Mouse (Mus musculus) heart, adult 2 months (tissue): Measurements from ENCODE around the gene Capn7. TPM values are rescaled to one million over a fixed set of nuclear protein-coding genes. Genes with fewer than 3 reads are reported as not detected.
A peak's percentile ranks its signal among the peaks of the same experiment; 100 is the strongest.

ENCODE experiments used
- DNase-seq, 2 experiments: peaks; one replicate each; pipeline ENCODE4 v3.0.0; 2021
- H3K27ac ChIP-seq: fragments of 200-600 bp; 2 replicates; pipeline ENCODE4 v1.8.1; 2022
- H3K27me3 ChIP-seq: fragments of 200-500 bp; 2 replicates; pipeline ENCODE4 v1.6.1; 2012; ENCODE audit warnings: mild to moderate bottlenecking, low read length, inconsistent platforms, mixed read lengths; ENCODE audit not compliant: control insufficient read depth, insufficient read depth
- H3K36me3 ChIP-seq: fragments of 200-500 bp; 2 replicates; pipeline ENCODE4 v1.6.1; 2012; ENCODE audit warnings: low read length, inconsistent platforms; ENCODE audit not compliant: control insufficient read depth, insufficient read depth
- H3K4me1 ChIP-seq: fragments of 200-500 bp; 2 replicates; pipeline ENCODE4 v1.6.1; 2011; ENCODE audit warnings: low read length; ENCODE audit not compliant: control insufficient read depth, insufficient read depth
- H3K4me3 ChIP-seq: fragments of 200-600 bp; 2 replicates; pipeline ENCODE4 v1.8.1; 2022
- H3K79me2 ChIP-seq: fragments of 200-500 bp; replicated peaks from 2 replicates; pipeline ENCODE4 v1.6.1; 2012; ENCODE audit warnings: mild to moderate bottlenecking, inconsistent platforms, low read length, moderate library complexity, mixed read lengths; ENCODE audit not compliant: control insufficient read depth, insufficient read depth
- H3K9ac ChIP-seq: fragments of 200-500 bp; 2 replicates; pipeline ENCODE4 v1.6.1; 2012; ENCODE audit warnings: low read depth, mild to moderate bottlenecking, control low read depth, inconsistent platforms, low read length, mixed read lengths
- CTCF ChIP-seq: fragments of 200-600 bp; IDR thresholded peaks from 2 replicates; pipeline ENCODE4 v1.8.1; 2022; ENCODE audit warnings: antibody characterized with exemption, mild to moderate bottlenecking, moderate library complexity
- EP300 ChIP-seq: fragments of 200-500 bp; IDR thresholded peaks from 2 replicates; pipeline ENCODE4 v1.6.1; 2011; ENCODE audit warnings: low read depth, low read length, control low read depth; ENCODE audit not compliant: insufficient read depth
- POLR2A ChIP-seq: fragments of 200-500 bp; IDR thresholded peaks from 2 replicates; pipeline ENCODE4 v1.6.1; 2011; ENCODE audit warnings: mild to moderate bottlenecking, low read depth, low read length, control low read depth; ENCODE audit not compliant: insufficient read depth
- WGBS: fragments of 180-500 bp; shearing (Covaris S2); methylation state at CpG from one replicate; pipeline ENCODE4 v1.1.7; 2018; 5-methylcytosine and 5-hydroxymethylcytosine counted together
- intact Hi-C: fragments of 180-260 bp; cut with DNase I; formaldehyde crosslinking; loops from one replicate; pipeline ENCODE4 v1.15.1; 2025
- polyA plus RNA-seq: library from polyadenylated mRNA; depleted of rRNA; stranded (reverse); fragments of >200 nt; gene quantifications from 2 replicates; pipeline ENCODE4 v1.2.3, GENCODE M21; 2012
- total RNA-seq, 2 experiments: library from RNA; stranded (reverse); gene quantifications; 2 replicates each; pipeline ENCODE4 v1.2.3; 2021

Capn7 gene
- total and polyA plus RNA-seq, 3 experiments = 15.3 to 32.5 (median 29.6) TPM

DNA sequence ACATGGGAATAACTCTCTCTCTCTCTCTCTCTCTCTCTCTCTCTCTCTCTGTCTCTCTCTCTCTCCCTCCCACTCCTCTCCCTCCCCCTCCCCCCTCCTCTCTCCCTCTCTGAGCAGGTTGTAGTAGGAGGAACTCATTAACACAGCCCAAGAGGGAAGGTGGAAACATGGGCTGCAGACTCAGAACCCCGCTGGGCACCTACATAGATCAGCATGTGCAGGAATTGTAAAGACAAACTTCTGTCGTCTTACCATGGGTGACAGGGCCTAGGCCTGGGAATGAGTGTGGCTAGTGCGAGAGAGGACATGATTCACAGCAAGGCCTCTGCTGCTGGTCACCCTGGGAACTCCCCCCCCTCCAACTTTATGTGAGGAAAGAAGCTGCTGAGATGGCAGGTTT is 14.2 kb upstream of the Capn7 start:
- H3K36me3 ChIP-seq = no peaks in the 10 kb centered on the region
- no peak for DNase-seq
- intact Hi-C loops = no loop called here
- no peaks in the 10 kb centered on the region for H3K27me3 ChIP-seq
- TF ChIP-seq CTCF (no peak), EP300 (no peak), POLR2A (no peak)
- no peak overlapping the region for H3K9ac ChIP-seq
- WGBS = 85% methylated on average over 3 of the region's 3 CpGs
- H3K27ac ChIP-seq = no peak overlapping the region
- H3K4me3 ChIP-seq = no peak overlapping the region
- no peaks in the 10 kb centered on the region for H3K79me2 ChIP-seq
- H3K4me1 ChIP-seq = peaks cover 3% of the 10 kb centered on the region; the same call in 1 of the 2 replicates

DNA sequence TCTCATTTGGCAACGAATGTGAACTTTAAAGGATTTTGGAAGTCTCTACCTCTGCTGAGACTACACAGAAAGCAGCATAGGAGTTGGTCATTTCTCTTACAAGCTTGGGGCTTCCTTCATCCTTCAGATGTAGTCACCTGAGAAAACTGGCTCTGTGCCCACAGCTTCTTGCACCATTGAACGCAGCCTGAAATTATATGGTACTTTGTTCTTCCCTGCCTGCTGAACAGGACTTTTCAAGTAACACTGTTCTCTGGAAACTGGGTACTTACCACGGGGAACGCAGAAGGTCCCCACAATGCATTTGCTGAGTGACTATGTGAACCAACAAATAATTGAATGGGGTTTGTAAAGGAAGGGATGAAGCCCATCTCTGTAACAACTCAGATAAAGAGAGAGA is 13.2 kb upstream of the Capn7 start:
- Histone ChIP-seq H3K36me3 (no peaks in the 10 kb centered on the region), H3K79me2 (no peaks in the 10 kb centered on the region), H3K4me1 (peaks cover 3% of the 10 kb centered on the region; the same call in 1 of the 2 replicates), H3K27ac (no peak overlapping the region), H3K9ac (no peak overlapping the region), H3K27me3 (no peaks in the 10 kb centered on the region), H3K4me3 (no peak overlapping the region; the same call in 1 of the 2 replicates)
- DNase-seq = no peak
- TF ChIP-seq POLR2A = no peak
- no peak for TF ChIP-seq EP300
- TF ChIP-seq CTCF = no peak
- WGBS = 76% methylated on average over 4 of the region's 4 CpGs
- intact Hi-C loops = no loop called here

DNA sequence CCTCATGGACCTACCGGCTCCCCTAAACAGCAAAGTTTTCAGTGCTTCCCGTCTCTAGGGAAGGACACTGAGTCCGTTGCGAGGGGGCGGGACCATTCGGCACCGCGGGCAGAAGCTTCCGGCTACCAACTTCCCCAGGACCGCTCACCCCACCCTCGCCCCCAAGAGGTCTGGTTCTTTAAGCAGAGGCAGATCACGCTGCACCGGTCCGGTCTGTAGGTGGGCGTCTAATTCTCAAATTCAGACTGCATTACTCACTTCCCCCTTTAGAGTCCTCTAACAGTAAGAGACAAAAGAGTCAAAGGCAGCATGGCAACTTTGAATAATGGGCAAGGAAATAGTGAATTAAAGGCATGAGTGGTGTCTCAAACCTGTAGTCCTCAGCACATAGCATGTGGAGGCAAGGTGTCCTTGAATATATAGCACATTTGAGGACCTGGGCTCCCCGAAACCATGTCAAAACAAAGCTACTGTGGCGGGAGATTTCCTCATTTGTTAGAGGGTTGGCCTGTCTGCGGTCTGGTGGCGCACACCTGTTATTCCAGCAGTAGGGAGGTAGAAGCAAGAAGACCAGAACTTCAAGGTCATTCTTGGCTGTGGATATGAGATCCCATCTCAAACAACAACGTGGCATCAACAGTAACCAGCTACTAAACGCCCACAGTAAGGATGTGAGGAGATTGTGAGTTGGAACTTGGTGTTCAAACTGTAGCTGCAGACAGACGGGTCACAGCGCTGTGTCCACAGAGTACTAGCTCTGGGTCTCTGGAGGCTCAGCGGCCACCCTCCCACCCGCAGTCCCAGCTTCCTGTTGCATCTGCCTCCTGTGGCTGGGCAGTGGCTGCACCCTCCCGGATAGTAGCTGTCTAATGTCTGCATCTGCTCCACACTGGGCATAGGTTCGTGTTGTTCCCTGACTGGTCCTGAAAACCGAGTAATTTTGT is 12.3 kb upstream of the Capn7 start, which contains the start of gene Dnah1:
Gene Dnah1 (minus strand): TSS at position 48 of the 944 bp plus-strand sequence.
- Histone ChIP-seq H3K9ac (peak within 1 kb of the TSS; percentile 2; the same call in 1 of the 2 replicates), H3K4me3 (peak within 1 kb of the TSS; percentile 16), H3K36me3 (no peaks in the 10 kb centered on the region), H3K4me1 (peaks cover 3% of the 10 kb centered on the region; the same call in 1 of the 2 replicates), H3K27ac (no peak within 1 kb of the TSS), H3K27me3 (no peaks in the 10 kb centered on the region), H3K79me2 (no peaks in the 10 kb centered on the region)
- DNase-seq = peak; percentile 61 to 69
- 25% methylated on average over 28 of the region's 28 CpGs for WGBS
- no peak for TF ChIP-seq POLR2A
- TF ChIP-seq EP300 = no peak
- intact Hi-C loops = no loop called here

DNA sequence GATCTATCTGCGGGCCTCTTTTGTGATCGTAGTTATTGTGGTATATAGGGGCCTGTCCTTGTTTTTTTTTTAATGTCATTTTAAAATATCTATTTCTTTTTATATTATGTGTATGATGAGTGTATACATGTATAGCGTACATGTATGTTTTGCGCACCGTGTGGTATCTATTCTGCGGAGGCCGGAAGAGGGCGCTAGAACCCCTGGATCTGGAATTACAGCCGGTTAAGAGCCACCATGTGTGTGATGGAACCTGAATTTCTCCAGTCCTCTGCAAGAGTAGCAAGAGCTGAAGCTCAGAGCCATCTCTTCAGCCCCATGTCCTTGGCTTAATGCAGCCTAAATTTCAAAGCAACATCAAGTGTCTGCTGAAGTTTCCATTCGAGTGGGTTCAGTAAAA is 11.6 kb upstream of the Capn7 start:
- DNase-seq = peak in 1 of 2 experiments; percentile 21
- no peak overlapping the region for H3K27ac ChIP-seq
- no peaks in the 10 kb centered on the region for H3K36me3 ChIP-seq
- 73% methylated on average over 10 of the region's 10 CpGs for WGBS
- H3K79me2 ChIP-seq = no peaks in the 10 kb centered on the region
- no peak overlapping the region for H3K9ac ChIP-seq
- H3K27me3 ChIP-seq = no peaks in the 10 kb centered on the region
- TF ChIP-seq POLR2A (no peak), CTCF (peak; percentile 56), EP300 (no peak)
- no peak overlapping the region for H3K4me3 ChIP-seq
- H3K4me1 ChIP-seq = peaks cover 3% of the 10 kb centered on the region; the same call in 1 of the 2 replicates
- intact Hi-C loops = loop anchor here (5.0 kb wide), 1 partner anchor 53 kb away; no protein-coding TSS in a partner anchor

DNA sequence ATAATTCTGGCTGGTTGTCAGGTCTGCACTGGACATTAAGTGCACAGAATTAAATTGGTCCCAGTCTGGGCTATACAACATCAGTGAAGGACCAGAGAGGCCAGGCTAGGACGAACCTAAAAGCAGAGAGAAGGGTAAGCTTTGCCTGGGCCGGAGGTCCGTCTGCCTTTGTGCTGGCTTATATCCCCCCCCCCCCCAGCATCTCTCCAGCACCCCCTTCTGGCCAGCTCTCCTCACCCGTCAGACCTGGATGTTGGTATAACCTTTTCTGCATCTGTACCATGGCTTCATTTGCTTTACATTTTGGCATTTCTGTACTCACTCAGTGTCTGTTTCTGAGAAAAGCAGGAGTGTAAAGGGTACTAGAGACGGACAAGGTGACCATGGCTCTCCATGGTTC is 10.9 kb upstream of the Capn7 start:
- peak in 1 of 2 experiments; percentile 8 for DNase-seq
- Histone ChIP-seq H3K4me1 (peaks cover 3% of the 10 kb centered on the region; the same call in 1 of the 2 replicates), H3K4me3 (no peak overlapping the region), H3K27me3 (no peaks in the 10 kb centered on the region), H3K36me3 (no peaks in the 10 kb centered on the region), H3K9ac (no peak overlapping the region), H3K79me2 (no peaks in the 10 kb centered on the region), H3K27ac (no peak overlapping the region)
- no peak for TF ChIP-seq EP300
- peak; percentile 28 for TF ChIP-seq CTCF
- WGBS = 44% methylated on average over 5 of the region's 5 CpGs
- intact Hi-C loops = loop anchor here (5.0 kb wide), 1 partner anchor 53 kb away; no protein-coding TSS in a partner anchor

DNA sequence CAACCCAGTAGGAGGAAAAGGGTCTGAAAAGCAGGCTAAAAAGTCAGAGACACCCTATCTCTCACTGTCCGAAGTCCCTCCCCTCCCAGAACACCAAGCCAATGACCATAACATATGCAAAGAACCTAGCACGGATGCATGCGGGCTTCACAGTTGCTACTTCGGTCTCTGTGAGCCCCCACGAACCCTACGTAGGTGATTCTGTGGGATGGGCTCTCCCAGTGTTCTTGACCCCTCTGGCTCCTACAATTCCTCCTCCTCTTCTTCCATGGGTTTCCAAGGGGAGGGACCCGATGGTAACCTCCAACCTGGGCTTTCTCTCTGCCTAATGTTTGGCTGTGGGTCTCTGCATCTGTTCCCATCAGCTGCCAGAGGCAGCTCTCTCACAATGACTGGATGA is 9.7 kb upstream of the Capn7 start:
- TF ChIP-seq CTCF = no peak
- TF ChIP-seq POLR2A = no peak
- no peak for TF ChIP-seq EP300
- intact Hi-C loops = loop anchor here (5.0 kb wide), 1 partner anchor 54 kb away; no protein-coding TSS in a partner anchor
- no peaks in the 10 kb centered on the region for H3K79me2 ChIP-seq
- H3K27ac ChIP-seq = no peak overlapping the region
- H3K36me3 ChIP-seq = no peaks in the 10 kb centered on the region
- no peak overlapping the region for H3K9ac ChIP-seq
- no peak overlapping the region for H3K4me3 ChIP-seq
- 82% methylated on average over 7 of the region's 7 CpGs for WGBS
- H3K4me1 ChIP-seq = peaks cover 3% of the 10 kb centered on the region; the same call in 1 of the 2 replicates
- H3K27me3 ChIP-seq = no peaks in the 10 kb centered on the region
- DNase-seq = peak in 1 of 2 experiments; percentile 5
